Mouse (Mus musculus) adrenal gland, adult (tissue): Measurements from ENCODE around the gene Olfr592.
"Not testable (repeated sequence)": the region's sequence is repeated elsewhere in the genome, so short reads cannot be mapped to it uniquely, and the experiment has no call there.

Source experiments
- DNase-seq, 2 experiments: peaks; one replicate each; pipeline ENCODE4 v3.0.0; 2022 to 2023; ENCODE audit warnings: low spot score in 1 of 2; ENCODE audit not compliant: inconsistent age in 2 of 2

Gene Olfr592

DNA sequence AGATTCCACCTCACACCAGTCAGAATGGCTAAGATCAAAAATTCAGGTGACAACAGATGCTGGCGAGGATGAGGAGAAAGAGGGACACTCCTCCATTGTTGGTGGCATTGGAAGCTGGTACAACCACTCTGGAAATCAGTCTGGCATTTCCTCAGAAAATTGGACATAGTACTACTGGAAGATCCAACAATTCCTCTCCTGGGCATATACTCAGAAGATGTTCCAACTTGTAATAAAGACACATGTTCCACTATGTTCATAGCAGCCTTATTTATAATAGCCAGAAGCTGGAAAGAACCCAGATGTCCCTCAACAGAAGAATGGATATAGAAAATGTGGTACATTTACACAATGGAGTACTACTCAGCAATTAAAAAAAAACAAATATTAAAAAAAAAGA, at the start of gene Olfr592:
Gene Olfr592, plus strand, starts transcription at position 301 of the 400 bp plus-strand sequence.
- DNase-seq, result not testable (repeated sequence)

DNA sequence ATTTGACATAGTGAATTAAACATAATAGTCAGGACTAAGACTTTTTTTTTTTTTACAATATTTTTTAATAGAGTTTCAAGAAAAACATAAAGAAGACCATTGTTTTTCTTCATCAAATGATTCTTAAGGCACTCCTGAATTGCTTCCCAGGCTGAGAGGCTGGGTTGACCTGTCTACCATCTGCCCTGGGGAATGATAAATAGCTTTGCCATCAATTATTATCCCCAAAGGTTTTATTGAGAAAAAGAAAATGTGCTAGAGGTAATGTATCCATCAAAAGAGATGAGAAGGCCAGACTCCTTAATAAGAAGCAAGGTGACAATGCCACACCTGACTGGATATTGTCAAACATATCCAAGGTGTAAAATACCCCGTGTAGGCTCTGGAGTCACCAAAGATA, 44.0 kb upstream of the Olfr592 start, which contains the start of gene Olfr588-ps1:
Gene Olfr588-ps1, plus strand, starts transcription at position 301 of the 400 bp plus-strand sequence.
- DNase-seq, result no peak

GRCm38 (mm10) chr7:103156256-103156655, 28.3 kb upstream of the Olfr592 start, which contains the start of gene Olfr589:
Olfr589 (minus strand) TSS chr7:103156356.
- peak in 1 of 2 experiments; percentile 4 for DNase-seq

DNA sequence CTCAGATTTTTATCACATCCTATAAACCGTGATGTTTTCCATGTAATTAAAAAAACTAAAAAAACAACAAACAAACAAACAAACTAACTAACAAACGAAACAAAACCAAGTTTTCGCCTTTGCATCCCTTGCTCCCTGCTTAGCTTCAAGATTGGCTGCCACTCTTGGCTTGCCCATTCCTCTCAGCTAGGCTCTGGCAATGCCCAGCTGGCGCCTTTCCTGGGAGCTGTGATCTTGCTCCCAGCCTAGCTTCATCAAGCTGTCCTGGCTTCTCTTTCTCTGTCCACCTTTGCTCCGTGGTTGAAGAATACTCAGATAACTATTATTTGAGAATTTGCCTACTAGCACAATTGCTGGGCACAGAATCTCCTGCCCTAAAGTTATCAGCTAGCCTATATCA, 14.9 kb upstream of the Olfr592 start:
- no peak for DNase-seq

- no peak for DNase-seq
Measured at GRCm38 (mm10) chr7:103178240-103178639, 6.4 kb upstream of the Olfr592 start, which contains the start of gene Olfr591. Olfr591 (minus strand) TSS chr7:103178340.

GRCm38 (mm10) chr7:103211562-103211961, 27.0 kb downstream of the Olfr592 start, which contains the start of gene Olfr593:
Olfr593 (plus strand) TSS chr7:103211862.
- DNase-seq, result no peak

DNA sequence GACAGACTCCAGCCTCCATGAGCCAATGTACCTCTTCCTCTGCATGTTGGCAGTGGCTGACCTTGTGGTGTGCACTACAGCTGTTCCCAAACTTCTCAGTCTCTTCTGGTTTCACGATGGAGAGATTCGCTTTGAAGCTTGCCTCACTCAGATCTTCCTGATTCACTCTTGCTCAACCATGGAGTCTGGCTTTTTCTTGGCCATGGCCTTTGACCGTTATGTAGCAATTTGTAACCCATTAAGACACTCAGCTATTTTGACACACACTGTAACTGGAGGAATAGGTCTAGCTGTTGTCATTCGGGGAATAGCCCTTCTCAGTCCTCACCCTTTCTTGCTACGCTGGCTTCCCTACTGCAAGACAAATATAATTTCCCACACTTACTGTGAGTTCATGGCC, 27.4 kb downstream of the Olfr592 start:
- not testable (repeated sequence) for DNase-seq

GRCm38 (mm10) chr7:103216696-103217095, 32.1 kb downstream of the Olfr592 start, which contains the start of gene Olfr594:
Olfr594 (plus strand) TSS chr7:103216996.
- no peak for DNase-seq
